Mouse (Mus musculus): ENCODE data around the gene Rhoc.
A peak's percentile ranks its signal among the peaks of the same experiment; 100 is the strongest.
"Not testable (repeated sequence)": the region's sequence is repeated elsewhere in the genome, so short reads cannot be mapped to it uniquely, and the experiment has no call there.

Gene Rhoc

DNA sequence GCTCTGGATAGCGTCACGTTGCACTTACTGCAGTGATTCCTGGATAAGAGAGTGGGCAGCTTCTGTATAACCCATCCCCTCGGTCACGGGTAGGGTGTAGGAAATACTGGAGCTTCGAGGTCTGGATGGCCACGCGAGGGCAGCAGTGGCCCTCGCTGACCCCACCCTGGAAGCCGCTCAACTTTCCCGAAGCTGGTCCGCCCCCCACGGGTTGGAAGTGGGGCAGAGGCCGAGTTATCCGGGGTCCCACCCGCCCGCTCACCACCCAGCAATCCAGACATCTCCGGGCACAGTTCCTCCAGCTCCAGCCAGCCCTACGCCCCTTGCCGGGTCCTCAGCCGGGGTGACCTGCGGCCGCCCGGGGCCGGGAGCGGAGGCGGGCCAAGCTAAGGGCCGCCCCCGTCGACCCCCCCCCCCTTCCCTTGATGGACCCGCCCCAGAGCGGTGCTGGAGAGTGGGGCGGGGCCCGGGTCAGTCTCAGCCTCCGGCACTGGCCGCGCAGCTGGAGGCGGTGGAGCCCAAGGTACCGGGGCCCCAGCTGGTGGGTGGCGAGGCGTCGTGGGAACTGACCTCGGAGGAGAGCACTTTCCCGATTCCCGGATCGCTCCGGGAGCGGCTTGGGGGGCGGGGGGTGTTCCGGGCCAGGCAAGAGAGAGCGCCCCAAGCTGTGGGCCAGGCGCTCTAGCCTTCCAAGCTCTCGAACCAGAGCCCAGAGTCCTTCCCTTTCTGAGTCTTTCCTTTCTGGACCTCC, 561 bp downstream of the Rhoc start:
- peak; percentile 88 for DNase-seq (ENCODE audit: low spot score)

- DNase-seq (ENCODE audit: low spot score), result peak; percentile 44
Measured at GRCm38 (mm10) chr3:104789312-104789605, 1.1 kb downstream of the Rhoc start.

DNA sequence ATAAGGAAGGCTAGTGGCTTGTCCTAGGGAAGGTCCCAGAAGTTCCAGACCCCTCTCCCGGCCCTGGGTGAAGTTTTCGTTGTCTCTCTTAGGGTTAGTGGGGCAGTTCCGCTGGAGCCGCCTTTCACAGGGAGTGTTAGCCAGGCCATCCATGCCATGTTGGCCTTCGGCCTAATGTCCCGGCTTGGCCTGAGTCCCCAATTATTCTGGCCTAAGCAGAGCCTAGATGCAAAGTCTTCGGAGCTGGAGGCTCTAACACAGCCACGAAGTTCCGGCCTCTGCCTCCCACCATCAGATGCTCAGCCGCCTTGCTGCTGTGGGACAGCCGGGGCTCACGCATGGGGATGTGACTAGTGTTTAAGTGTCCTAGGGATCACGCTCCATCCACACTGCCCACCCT, 1.6 kb downstream of the Rhoc start:
- no peak for DNase-seq (ENCODE audit: low spot score)

DNA sequence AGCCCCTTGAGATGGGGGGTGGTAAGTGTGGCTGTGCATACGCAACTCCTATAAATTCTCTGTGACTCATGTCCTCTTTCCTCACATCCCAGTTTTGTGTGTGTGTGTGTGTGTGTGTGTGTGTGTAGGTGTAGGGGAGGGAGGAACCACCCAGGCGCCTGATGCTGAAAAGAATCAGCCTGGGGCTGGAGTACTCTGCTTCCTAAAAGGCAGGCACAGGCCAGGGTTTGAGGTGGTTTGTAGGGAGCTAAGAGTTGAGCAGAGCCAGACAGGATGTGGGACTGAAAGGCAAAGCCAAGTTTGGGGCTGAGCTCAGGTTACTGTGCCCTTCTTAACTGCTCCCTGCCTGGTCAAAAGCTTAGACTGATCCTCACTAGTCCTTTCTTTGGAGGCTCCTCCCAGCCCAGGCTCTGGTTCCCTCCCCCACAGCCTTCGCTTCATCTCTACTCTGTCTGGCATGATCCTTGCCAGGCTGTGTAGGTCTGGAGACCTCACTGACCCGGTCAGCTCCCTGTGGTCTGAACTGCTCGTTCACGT, 2.3 kb downstream of the Rhoc start:
- peak; percentile 83 for DNase-seq (ENCODE audit: low spot score)

DNA sequence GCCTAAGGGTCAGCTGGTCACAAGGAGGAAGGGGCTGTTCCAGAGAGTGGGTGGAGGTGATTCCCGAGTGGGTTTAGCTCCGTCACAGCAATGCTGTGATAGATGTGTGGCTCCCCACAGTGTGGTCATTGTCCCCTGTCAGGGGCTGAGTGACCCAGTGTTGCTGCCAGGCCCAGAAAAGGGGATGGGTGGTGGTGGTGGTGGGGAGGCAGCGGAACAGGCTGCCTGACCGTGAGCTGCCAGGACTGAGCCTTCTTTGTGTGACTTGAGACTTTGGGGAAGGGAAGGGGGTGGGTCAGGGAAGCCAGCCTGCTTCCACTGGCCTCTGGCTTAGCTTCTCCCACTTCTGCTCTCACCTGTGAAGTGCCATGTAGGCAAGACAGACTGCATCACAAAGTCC, 2.8 kb downstream of the Rhoc start:
- DNase-seq (ENCODE audit: low spot score), result no peak

- DNase-seq (ENCODE audit: low spot score), result no peak
Measured at GRCm38 (mm10) chr3:104791671-104792070, 3.5 kb downstream of the Rhoc start.

GRCm38 (mm10) chr3:104792360-104793270, 4.4 kb downstream of the Rhoc start:
- DNase-seq (ENCODE audit: low spot score), result no peak

DNA sequence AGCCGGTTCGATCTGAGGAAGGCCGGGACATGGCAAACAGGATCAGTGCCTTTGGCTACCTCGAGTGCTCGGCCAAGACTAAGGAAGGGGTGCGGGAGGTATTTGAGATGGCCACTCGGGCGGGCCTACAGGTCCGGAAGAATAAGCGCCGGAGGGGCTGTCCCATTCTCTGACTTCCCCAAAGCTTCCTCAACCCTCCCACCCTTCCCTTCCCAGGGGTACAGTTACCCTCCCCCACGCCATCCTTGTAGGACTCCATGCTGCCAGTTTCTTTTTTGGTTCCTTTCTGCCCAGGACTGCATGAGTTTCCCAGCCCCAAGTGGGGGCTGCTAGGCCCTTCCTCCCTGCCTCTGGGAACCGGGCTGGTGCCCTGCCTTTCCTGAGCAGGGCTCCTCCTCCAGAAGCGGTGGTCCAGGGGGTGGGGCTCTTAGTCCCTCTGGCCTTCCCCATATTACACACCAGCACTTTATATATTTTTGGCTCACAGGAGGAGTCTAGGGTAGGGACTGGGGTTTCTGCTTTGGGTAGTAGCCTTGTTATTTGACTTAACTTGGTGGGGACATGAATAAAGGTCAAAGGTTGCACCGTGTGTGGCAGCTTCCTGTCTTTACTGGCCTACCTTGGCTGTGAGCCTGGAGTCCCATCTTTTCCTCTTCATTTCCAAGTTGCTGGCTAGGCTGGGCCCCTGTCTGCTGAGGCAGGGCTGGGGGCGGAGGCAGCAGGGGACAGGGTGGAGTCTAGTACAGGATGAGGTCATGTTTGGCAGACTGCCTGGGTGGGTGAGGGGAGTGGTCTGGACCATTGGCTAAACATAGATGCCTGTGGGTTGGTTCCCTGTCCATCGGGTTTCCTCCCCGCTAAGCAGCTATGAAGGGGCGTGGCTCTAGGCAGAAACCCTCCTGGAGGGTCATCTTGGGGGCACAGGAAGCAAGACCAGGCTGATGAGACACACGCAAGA, 6.0 kb downstream of the Rhoc start:
- DNase-seq (ENCODE audit: low spot score), result peak; percentile 94

DNA sequence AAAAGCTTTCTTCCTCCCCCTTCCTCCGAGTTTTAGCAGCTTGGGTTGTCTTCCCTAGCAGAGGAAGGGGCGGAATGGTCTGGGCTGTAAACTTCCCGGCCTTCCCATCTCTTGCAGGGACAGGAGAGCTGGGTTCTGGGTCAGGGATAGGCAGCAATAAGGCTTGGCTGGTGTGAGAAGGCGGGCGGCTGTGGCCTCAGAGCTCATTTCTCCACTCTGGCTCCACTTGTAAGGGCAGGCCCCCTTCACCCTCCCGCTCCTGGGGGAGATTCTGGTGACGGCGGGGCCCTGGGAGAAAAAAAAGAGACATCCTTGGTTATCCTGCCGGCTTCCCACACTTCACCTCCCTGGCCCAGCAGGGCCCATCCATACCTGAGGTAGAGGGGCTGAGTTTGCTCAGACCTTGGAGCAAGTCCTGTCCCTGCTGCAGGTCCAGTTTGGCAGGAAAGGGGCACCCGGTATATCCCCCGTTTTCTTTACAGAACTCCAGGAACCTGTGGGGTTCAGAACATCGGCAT, 6.8 kb downstream of the Rhoc start:
- DNase-seq (ENCODE audit: low spot score), result no peak

- no peak for DNase-seq (ENCODE audit: low spot score)
Measured at GRCm38 (mm10) chr3:104795661-104796340, 7.6 kb downstream of the Rhoc start.

DNA sequence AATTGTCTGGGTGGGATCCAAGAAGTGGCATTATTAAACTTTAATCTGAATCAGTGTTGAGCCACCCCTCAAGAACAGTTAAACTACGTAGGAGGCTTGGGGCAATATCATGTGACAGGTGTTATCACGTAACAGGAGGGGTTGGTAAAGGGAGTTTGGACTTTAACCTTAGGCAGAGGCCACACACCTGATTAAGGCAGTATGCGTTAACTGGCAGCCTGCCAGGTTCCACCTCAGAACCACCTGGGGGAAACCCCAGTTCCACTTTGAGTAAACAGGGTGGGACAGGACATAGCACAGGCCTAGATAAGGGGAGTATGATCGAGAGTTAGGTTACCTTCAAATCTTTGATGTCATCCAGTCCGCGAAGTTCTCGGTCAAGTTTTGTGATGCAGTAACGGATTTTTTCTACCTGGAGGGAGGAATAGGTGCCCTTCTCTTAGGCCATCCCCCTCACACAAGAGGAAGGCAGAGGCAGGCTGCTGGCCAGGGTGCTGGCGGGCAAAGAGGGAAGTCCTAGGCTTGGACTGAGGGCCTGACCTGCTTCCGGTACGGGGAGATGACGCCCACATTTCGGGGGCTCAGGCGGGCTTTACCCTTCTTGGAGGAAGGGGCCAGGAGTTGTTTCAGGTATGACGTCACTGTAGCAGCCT, 8.4 kb downstream of the Rhoc start:
- no peak for DNase-seq (ENCODE audit: low spot score)

- DNase-seq (ENCODE audit: low spot score), result no peak
Measured at GRCm38 (mm10) chr3:104800681-104801080, 12.5 kb downstream of the Rhoc start.

DNA sequence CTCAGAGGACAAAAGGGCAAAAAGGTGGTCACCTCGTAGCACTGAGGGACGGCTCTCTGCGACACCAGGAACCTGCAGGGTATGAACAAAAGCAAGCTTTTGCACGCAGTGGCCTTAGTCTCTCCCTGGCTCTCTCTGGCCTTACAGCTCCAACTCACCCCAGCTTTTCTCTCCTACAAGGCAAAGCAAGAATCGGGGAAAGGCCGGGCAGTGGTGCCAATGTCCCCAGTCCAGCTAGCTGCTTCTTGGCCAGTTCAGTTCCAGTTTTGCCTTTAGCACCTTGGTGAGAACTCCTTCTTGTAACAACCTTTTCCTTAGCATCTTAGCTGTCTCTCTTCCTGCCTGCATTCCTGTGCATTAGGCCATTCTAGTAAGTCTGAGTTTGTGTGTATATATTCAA, 13.3 kb downstream of the Rhoc start:
- DNase-seq (ENCODE audit: low spot score), result no peak

GRCm38 (mm10) chr3:104804312-104804711, 16.1 kb downstream of the Rhoc start:
- DNase-seq (ENCODE audit: low spot score), result no peak

DNA sequence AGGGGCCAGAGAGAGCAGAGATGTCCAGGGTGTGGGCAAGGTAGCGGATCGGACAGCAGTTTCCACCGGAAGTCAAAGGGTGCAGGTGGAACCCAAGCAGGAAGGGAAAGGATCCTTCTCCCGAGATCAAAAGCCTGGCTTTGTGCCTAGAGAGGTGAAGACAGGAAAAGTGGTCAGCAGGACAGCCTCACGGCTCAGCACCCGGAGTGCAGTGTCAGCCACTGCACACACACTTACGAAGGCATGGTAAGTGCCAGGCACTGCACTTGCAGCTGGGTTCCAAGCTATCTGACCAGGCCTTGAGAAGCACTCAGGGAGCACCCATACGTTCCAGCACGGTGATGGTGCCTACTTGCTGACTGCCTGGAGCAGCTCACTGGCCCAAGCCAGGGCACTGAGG, 17.4 kb downstream of the Rhoc start:
- DNase-seq (ENCODE audit: low spot score), result no peak

- DNase-seq (ENCODE audit: low spot score), result no peak
Measured at GRCm38 (mm10) chr3:104811752-104812151, 23.6 kb downstream of the Rhoc start.

- no peak for DNase-seq (ENCODE audit: low spot score)
Measured at GRCm38 (mm10) chr3:104812254-104812653, 24.1 kb downstream of the Rhoc start.

DNA sequence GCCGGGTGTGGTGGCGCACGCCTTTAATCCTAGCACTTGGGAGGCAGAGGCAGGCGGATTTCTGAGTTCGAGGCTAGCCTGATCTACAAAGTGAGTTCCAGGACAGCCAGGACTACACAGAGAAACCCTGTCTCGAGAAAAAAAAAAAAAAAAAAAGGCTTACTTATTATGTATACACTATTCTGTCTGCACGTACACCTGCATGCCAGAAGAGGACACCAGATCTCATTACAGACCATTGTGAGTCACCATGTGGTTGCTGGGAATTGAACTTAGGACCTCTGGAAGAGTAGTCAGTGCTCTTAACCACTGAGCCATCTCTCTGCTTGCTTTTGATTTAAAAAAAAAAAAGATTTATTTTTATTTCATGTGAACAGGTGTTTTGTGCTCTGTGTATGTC, 25.1 kb downstream of the Rhoc start:
- DNase-seq (ENCODE audit: low spot score), result not testable (repeated sequence)

DNA sequence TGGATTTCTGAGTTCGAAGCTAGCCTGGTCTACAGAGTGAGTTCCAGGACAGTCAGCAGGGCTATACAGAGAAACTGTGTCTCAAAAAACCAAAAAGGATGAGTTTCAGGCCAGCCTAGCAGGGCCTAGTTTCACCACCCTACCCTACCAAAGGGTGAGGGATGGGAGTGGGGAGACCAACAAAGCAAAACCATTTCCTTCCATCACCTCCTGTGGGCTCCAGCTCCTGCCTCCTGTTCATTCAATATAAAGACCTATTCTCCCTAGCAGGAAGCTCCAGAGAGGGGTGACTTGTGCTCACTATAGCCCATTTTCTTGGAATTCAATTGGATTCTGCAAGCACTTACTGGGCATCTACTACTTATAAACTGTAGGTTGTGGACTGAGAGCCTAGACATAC, 26.6 kb downstream of the Rhoc start:
- DNase-seq (ENCODE audit: low spot score), result no peak

GRCm38 (mm10) chr3:104815346-104815745, 27.2 kb downstream of the Rhoc start:
- no peak for DNase-seq (ENCODE audit: low spot score)

- no peak for DNase-seq (ENCODE audit: low spot score)
Measured at GRCm38 (mm10) chr3:104816130-104816529, 28.0 kb downstream of the Rhoc start.
